Mouse (Mus musculus): ENCODE data around the gene Gmeb1.

Gene Gmeb1

DNA sequence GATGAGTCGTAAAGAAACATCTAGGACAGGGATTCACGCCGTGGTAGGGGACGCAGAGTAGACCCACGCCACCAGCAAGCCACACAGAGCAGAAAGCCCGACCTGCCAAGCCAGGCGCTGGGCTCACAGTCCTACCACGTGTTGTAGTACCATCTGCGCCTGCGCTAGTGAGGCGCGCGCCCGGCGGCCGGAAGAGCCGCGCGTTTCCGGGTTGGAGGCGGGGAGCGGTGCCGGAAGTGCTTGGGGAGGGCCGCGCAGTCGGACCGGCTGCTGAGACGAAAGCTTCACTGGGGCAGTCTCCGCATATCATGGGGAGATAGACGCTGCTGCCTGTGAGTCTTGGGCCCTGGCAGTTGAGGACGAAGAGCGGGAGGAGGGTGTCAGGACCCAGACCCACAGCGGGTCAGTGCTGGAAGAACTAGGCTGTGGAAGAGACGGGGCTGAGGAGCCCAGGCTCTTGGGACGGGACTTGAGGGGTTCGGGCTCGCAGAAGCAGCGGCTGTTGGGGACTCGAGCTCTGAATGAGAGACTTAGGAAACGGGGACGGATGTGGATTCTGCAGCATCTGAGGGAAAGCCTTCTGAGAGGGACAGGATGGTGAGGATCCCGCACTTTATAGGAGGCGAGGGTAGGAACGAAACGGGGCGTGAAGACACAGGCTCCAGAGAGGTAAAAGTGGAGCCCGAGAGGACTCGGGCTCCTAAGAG, 12.9 kb upstream of the Gmeb1 start, which contains the start of gene Taf12:
Gene Taf12 (plus strand): TSS at position 220 of the 707 bp plus-strand sequence.
- peak; percentile 92 for DNase-seq (ENCODE audit: low spot score)

DNA sequence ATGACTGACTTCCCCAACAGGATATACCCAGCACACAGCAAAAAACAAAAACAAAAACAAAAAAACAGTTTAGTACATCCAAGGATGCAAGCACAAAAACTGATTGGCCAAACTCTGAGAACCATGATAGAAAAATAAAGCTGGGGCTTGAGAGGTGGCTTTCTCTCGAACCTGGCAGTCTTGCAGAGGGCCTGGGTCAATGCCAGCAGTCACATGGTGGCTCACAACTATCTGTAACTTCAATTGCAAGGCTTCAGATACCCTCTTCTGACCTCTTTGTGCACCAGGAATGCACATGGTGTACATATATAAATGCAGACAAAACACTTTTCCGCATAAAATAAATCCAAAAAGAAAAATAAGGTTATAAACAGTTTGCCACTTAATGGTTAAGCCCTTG, 11.8 kb upstream of the Gmeb1 start:
- no peak for DNase-seq (ENCODE audit: low spot score)

DNA sequence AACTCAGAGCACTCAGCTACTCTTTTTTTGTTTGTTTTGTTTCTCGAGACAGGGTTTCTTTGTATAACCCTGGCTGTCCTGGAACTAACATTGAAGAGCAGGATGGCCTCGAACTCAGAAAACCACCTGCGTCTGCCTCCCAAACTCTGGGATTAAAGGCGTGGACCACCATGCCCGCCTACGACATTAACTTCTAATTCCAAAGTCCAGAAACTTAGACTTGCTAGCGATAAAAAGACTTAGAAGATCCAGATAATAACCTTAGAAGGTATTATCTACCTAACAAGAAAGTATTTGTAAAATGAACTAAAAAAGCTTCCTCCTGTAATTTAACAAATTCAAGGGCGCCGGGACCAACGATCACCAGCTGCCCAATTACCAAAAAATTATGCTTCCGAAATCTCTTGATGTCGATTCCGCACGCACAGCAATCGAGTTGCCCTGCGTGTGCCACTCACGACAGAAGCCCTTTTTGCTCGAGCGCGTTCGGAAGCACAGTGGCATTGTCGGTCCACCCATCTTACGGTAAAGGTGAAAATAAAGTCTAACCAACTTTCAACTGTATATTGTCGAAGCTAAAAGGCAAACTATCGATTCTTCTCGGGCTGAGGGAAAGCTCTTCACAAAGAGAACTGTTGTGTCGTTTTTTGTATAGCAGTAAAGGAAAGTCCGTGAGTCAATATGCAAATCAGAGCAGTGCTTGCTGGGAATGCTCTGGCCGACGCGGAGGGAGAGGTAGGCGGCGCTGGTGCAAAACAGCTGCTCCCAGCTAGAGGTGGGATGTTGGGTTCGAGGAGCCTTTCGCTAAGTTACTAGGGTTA, 8.5 kb upstream of the Gmeb1 start:
- peak; percentile 90 for DNase-seq (ENCODE audit: low spot score)

DNA sequence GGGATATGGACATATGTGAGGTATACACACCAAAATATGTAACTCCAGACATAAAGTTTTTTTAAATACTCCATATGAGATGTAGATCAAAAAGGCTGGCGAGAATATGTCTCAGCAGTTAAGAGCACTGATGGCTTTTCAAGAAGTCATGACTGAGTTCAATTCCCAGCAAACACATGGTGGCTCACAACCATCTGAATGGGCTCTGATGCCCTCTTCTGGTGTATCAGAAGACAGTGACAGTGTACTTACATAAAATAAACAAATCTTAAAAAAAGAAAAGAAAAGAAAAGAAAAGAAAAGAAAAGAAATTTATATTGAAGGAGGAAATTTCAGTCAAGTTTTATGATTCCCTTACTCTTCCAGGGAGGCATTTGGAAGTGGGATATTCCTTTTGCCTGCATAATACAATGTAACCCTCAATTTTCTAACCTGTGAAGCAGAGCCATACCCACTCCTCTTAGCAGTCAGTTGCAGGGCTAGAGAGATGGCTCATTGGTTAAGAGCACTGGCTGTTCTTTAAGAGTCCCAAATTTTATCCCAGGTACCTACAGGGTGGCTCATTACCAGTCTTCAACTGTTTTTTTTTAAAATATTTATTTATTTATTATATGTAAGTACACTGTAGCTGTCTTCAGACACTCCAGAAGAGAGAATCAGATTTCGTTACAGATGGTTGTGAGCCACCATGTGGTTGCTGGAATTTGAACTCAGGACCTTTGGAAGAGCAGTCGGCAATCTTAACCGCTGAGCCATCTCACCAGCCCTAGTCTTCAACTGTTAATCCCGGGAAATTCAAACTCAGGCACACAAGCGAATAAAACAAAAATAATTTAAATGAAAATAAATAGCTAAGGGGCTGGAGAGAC, 7.7 kb upstream of the Gmeb1 start:
- no peak for DNase-seq (ENCODE audit: low spot score)

DNA sequence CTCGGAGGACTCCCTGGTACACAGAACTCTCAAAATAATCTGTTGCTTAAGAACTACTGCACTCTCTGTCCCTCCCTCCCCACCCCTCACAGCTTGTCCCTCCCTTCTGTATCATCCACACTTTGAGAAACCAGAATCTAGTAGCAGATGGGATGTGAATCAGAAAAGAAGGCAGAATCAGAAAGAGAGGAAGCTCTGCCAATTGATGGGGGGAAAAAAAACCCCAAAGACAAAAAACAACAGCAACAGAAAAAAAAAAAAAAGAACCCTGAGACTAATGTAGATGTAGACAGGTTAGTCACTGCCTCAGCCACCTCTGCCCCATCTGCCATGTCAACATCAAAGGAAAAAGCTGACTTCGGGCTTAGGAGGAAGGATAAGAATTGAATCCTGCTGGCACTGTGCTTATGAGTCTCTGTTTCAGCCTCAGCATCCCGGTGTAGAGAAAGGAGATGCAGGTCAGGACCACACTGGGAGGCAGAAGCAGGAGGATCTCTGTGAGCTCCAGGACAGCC, 5.5 kb upstream of the Gmeb1 start:
- DNase-seq (ENCODE audit: low spot score): no peak

DNA sequence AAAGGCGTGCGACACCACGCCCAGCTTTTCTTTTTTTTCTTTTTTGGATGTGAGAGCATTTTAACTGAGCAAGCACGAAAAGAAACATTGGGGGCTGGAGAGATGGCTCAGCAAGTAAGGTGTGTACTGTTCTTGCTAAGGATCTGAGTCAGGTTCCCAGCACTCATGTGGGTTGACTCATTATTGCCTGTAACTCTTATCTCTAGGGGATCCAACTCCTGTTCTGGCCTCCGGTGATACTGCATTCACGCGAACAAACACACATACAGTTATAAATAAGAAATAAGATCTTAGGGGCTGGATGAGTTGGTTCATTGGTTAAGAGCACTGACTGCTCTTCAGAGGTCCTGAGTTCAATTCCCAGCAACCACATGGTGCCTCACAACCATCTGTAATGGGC, 1.9 kb upstream of the Gmeb1 start:
- no peak for DNase-seq (ENCODE audit: low spot score)

DNA sequence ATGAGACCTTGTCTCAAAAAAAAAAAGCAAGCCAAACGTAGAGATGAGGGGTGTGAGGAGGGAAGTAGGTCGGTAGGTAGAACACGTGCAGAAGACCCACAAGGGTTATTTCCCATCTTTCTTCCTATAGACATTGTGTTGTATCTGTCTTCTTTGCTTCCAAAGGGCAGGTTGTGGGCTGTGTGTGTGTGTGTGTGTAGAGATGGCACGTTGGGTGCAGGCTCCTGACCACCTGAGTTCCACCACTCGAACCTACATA, 885 bp upstream of the Gmeb1 start:
- no peak for DNase-seq (ENCODE audit: low spot score)

DNA sequence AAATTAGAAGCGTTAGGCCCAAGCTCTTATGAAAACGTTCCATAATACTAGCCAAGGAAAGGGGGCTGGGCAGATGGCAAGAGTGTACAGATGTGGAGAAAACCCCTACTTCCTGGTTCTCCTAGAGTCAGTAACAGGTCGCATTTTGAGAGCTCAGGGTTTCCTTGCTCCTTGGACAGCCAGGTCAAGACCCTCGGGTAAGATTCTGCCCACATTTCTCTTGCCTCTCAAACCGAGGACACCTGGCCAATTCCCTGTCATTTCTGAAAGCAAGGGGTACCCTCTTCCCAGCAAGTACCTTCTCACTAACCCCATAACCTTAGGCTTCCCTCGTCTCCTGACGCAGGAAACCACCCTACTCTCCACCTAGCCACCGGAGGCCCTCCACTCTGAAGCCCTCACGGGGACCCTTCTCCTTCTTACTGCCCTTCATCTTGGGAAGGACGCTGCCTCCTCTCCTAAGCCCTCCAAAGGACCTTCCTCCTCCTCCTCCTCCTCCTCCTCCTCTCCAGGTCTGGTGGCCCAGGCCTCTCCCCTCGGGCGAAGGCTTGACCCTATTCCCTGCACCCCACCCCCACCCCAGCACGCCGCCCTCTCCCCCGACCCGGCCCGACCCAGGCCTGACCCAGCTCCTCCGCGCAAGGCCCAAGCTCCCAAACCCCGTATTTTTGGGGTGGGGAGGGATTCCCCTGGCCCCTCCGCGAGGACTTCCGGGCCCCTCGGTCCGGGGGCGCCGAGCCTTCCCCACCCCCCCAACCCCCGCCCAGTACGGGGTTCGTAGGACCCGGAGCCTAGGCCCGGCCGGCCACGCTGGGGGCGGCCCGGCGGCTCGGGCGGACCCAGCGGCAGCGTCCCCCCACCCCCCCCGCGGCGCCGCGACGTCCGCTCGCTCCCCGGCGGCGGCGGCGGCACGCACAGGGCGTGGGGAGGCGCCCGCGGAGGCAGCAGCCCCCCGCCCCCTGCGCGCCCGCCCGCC, 710 bp downstream of the Gmeb1 start:
- DNase-seq (ENCODE audit: low spot score): no peak

DNA sequence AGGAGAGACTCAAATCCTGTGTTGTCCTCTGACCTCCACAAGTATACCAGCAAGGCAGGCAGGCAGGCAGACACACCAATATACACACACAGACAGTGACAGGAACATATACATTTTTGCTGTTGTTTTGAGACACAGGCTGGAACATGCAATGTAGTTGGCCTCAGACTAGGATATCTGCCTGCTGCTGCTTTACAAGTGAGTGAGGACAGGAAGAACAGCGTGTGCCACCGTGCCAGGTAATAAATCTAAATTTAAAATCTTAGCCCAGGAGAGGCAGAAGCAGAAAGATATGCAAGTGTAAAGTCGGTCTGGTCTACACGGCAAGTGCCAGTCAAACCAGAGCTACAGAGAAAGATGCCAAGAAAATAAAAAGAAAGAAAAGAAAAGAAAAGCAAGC, 2.2 kb downstream of the Gmeb1 start:
- no peak for DNase-seq (ENCODE audit: low spot score)

DNA sequence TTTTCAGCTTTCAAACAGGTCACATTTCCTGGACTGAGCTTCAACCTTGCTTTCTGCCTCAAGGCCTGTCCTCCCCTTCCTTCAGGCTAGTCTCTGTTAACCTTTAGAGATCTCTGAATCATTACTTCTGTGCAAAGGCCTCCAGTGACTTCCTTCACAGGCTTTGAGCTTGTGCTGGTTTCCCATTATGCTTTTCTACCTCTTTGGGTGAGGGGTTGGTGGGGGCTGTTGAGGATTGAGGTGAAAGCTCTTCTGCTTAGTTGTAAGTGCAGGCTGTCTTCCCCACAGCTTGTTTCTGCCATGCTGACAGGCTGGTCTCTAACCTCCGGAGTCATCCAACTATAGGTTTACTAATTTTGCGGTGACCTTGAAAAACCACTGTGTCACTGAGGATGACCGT, 5.0 kb downstream of the Gmeb1 start:
- no peak for DNase-seq (ENCODE audit: low spot score)

DNA sequence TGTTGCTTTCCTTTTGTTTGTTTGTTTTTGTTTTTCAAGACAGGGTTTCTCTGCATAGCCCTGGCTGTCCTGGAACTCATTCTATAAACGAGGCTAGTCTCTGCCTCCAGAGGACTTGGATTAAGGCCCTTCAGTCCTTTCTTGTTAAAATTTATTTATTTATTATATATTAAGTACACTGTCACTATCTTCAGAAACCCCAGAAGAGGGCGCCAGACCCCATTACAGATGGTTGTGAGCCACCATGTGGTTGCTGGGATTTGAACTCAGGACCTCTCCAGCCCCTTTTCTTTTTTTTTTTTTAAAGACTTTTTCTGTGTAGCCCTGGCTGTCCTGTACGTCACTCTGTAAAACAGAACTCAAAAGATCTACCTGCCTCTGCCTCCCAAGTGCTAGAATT, 6.4 kb downstream of the Gmeb1 start:
- DNase-seq (ENCODE audit: low spot score): no peak

DNA sequence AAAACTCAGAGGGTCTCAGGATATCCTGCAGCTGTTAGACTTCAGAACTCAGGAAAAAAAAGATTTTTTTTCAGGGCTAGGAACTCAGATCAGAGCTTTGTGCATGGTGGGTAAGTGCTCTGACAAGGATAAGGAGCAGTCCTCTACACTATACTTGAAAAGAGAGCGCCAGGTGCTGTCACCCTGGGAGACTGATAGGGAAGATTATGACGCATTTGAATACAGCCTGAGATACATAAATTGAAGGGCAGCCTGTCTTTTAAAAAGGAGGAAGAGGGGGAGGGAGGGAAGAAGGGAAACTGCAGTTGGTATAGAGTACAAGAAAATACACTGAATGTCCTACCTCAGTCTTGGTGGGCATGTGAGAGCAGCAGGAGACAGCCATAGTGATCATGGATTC, 7.8 kb downstream of the Gmeb1 start:
- no peak for DNase-seq (ENCODE audit: low spot score)

DNA sequence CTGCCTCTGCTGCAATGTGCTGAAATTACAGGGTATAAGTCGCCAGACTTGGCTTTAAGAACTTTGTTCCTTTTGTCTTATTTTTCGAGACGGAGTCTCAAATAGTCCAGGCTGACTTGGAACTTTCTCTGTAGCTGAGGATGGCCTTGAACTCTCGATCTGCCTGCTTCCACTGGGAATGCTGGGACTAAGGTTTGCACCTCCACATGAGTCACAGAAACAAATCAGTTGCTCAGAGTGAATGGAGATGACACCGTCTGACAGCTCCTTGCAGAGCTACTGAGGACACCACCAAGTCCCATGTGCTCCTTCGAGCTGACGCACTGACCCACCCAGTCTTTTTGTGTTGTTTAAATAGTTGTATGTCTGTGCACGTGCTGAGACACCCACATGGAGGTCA, 8.3 kb downstream of the Gmeb1 start:
- no peak for DNase-seq (ENCODE audit: low spot score)

DNA sequence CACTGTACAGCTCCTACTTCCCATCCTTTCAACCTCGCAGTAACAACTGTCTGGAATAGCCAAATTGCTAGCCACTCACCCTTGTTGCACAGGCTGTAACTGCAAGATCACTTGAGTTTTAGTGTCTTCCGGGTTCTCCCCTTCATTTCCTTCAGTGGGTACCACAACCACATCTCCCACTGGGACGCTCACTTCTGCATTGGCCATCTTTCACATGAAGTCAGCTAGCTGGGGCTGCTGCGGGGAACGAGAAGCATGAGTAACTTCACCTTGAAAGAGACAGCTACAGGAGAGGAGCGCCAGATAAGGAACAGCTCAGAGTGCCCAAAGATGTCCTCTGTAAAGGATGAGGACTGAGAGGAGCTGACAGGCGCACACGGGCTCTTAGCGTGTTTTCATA, 9.8 kb downstream of the Gmeb1 start:
- DNase-seq (ENCODE audit: low spot score): no peak

DNA sequence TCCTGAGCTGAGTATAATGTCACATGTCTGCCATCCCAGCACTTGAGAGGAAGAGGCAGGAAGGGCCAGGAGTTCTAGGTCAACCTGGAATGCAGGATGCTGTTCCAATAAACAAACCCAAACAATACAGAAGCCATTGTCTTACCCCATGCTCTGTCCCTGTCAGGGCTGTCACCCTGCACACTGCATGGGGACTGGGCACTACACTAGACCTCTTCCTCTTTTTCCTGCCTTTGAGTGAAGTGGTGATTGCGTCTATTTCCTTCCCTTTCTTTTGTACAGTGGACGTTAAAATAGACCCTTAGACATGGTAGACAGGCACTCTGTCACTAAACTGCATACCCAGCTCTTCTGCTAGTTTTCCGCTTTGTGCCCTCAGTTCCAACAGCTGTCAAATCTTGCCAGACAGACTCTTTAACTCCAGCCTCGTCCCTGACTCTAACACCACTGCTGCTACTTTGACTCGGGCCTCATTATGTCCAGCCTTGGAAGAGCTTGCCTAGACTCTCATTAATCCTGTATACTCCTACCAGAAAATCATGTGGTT, 13.9 kb downstream of the Gmeb1 start:
- no peak for DNase-seq (ENCODE audit: low spot score)

DNA sequence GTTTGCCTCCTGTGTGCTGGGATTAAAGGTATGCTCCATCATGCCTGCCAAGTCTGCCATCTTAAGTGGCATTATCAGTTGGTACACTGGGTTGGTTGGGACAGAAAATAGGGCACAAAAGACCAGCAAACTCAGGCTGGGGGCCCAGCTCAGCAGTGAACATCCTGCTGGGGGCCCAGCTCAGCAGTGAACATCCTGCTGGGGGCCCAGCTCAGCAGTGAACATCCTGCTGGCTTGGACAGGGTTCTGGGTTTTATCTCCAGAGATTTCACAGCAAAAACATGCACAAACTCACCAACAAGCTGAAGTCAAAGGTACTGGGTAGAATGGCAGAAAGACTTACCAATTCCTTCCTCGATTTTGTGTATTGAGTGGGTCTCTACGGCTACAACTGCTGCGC, 15.8 kb downstream of the Gmeb1 start:
- DNase-seq (ENCODE audit: low spot score): no peak

DNA sequence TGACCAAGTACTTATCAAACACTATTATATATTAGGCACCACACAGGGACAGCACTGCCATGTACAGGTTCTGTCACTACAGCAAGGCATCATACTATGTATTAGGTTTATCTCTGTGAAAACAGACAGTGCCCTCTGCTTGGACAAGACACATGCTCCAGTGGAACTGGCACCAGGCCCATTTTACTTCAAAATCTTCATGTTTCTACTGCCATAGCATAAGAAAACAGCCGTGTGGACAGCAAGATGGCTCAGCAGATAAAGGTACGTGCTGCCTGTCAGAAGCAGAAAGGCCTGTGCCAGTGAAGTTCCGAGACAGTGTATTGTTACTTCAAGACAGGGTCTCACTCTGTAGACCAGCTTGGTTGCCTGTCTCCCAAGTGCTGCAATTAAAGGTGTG, 20.2 kb downstream of the Gmeb1 start:
- DNase-seq (ENCODE audit: low spot score): peak; percentile 53

DNA sequence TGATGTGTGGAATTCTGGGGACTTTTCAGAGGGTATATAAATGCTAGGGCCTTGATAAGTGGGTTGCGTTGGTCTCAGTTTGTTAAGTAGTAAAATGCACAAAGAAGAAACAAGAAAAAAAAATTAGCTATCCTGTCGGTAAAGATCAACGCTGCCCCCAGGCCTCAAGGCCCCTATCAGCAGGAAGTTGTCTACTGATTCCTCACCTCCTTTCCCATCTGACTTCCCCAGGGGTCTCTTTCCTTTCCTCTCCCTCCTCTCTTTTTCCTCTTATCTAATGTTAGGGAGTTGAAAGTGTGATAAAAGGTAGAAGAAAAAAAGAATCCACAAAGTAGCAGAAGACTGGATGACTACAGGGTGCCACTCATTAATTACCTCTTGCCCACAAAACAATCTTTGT, 21.0 kb downstream of the Gmeb1 start:
- DNase-seq (ENCODE audit: low spot score): no peak

DNA sequence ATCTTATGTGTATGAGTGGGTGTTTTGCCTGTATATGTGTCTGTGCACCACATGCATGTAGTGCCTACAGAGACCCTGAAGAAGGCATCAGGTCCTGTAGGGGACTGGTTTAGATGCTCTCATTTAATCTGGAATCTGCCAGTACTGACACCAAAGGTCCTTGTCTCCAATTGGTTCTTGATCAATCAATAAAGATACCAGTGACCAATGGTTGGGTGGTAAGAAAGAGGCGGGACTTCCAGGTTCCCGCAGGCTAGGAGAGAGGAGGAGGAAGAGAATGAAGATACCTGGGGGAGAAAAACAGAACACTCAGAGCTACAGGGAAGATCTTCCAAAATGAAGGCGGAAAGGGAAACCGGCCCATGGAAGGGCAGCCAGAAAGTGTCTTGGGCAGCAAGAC, 23.0 kb downstream of the Gmeb1 start:
- DNase-seq (ENCODE audit: low spot score): no peak

DNA sequence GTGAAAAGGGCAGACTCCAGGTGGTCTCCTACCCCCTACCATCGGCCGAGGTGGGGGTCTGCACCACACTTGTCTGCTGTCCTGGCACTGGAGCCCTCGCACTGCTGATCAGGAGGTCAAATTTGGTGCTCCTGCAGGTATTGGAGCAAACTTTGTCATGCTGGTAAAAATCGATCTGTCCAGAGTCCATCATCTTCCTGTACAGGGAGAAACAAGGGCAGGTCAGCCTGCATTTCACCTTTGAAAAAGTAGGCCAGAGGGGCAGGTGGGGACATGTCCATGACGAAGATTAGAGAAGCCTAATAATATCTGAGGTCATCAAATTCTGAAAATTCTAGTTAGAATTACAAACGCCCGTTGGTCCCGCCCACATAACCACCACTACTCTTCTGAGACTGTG, 26.7 kb downstream of the Gmeb1 start:
- no peak for DNase-seq (ENCODE audit: low spot score)

DNA sequence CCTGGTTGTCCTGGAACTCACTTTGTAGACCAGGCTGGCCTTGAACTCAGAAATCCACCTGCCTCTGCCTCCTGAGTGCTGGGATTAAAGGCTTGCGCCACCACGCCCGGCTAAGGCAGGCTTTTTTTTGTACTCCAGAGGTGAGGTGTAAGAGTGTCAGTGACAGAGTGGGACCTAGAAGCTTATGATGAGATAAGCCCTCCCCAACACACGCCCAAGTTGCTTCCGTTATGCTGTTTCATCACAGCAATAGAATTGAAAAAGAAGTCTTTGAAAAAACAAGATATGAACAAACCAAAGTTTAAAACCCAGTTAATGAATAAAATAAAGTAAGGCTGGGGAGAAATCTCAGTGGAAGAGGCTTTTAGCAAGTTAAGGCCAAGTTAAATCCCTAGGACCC, 31.0 kb downstream of the Gmeb1 start:
- no peak for DNase-seq (ENCODE audit: low spot score)
